Mouse (Mus musculus) layer of hippocampus, adult 18-20 months (tissue): ENCODE measurements around the gene Hoxc8. TPM values are rescaled to one million over a fixed set of nuclear protein-coding genes. Genes with fewer than 3 reads are reported as not detected.

Experiments
- DNase-seq, 2 experiments: peaks; one replicate each; pipeline ENCODE4 v3.0.0; 2022; ENCODE audit warnings: low spot score in 2 of 2
- long read RNA-seq: library from polyadenylated mRNA; stranded (forward); transcript quantifications from one replicate; pipeline ENCODE4 v2.0.0, GENCODE M21; 2021
- total RNA-seq, 2 experiments: library from RNA; stranded (reverse); gene quantifications; 2 replicates each; pipeline ENCODE4 v1.2.3; 2021

Hoxc8 gene
- total RNA-seq, result not detected
- long read RNA-seq, result 0 reads

DNA sequence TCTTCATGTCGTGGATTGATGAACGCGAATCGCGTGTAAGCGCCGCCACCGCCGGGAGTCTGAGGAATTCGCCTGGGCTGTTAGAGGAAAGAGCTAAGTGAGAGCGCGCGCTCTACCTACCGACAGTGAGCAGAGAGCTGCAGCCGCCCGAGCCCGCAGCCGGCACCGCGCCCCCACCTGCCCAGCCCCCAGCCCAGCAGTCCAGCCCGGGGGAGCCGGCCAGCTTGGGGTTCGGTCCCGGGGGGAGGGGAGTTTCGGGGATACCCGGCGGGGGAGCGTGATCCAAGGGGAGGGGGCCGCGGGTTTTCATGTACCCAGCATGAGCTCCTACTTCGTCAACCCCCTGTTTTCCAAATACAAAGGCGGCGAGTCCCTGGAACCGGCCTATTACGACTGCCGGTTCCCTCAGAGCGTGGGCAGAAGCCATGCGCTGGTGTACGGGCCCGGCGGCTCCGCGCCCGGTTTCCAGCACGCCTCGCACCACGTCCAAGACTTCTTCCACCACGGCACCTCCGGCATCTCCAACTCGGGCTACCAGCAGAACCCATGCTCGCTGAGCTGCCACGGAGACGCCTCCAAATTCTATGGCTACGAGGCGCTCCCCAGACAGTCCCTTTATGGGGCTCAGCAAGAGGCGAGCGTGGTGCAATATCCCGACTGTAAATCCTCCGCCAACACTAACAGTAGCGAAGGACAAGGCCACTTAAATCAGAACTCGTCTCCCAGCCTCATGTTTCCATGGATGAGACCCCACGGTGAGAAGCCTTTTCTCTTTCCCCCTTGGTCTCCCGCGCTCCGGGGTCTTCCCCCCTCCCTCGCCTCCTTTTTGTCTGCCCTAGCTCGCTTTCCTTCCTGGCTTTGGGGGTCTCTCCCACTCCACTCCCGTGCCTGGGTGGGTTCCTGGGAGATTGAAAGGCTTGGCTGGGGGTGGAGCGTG, at the start of gene Hoxc8:
TSS of gene Hoxc8 (plus strand) at position 147 of the 937 bp plus-strand sequence.
- DNase-seq, result no peak

DNA sequence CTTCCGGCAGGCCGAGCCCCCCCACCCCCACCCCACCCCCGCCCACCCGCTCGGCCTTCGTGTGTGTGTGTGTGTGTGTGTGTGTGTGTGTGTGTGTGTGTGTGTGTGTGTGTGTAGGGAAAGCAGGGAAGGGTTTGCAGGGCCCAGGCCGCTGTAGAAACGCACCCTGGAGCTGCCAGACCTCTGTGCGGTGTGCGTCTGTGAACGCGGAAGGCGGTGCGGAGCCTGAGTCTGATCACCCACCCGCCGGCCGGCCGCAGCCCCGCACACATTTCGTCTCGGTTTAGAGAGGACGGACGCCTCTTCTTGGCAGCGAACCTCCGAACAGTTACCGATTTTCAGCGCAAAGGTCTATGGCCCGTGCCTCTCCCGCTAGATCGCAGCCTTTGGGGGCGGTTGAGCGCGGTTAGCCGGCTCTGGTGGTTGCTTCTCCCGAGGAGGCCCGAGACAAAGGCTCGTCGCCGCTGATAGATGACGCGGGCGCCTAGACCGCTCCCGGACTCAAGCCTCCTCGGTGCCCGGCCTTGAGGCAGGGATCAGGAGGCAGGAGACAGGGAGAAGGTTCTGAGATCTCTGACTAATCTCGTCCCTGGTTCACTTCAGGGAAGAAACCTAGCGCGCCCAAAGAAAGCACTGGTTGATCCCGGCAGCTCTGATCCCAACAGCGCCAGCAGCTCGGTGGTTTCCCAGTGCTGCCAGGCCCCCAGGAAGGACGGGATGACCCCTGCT, 47.5 kb upstream of the Hoxc8 start:
- no peak for DNase-seq

DNA sequence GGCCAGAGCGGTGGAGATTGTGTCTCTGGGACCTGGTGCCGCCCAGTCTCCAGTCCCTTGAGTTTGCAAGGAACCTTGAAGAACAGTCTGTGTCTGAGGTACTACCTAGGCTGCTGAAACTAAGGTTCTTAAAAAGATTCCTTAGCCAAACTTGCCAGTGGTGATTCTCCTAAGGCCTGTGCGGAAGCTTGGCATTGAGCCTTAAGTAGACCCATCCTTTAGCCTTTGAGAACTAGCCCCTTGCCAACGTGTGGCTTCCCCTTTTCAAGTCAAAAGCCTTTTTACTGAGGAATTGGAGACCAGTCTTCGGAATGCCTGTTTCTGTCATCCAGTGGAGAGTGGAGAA, 47.0 kb upstream of the Hoxc8 start:
- no peak for DNase-seq

DNA sequence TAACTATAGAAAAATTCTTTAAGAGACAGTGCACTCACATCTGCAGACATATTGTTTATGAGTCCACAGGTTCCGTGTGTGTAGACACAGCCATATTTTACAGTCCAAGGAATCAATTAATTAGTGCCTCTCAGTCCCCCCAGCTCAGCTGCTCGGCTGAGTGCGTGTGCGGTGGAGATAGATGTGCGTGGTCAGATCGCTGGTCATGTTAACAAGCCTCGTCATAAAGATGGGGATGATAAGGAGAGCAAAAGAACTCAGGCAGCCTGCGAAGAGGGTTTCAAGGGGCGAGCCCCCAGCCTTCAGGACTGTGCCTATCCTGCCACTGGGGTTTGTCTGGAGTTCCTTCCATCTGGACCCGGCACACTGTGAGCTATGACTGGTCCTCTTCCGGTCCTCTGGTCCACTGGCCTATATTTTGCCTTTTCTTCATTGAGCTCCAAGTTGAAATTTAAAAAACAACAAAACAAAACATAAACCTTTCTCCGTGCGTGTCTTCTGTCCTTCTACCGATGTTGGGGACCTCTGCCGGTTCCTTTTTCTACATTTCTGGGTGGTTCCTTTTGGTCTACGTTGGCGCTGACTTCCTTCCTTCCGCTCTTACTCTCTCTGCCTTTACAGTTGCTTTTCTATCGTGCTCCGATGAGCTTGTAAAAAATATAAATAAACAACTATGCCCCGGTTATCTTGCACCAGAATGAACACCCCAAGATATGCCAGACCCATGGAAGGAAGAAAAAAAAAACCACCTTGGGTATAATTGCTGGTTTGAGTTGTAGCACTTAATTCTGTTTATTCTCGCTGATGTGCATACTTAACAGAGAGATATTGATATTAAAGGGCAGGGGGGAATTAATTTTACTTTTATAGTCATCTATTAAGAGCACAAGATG, 45.0 kb upstream of the Hoxc8 start:
- DNase-seq, result no peak

DNA sequence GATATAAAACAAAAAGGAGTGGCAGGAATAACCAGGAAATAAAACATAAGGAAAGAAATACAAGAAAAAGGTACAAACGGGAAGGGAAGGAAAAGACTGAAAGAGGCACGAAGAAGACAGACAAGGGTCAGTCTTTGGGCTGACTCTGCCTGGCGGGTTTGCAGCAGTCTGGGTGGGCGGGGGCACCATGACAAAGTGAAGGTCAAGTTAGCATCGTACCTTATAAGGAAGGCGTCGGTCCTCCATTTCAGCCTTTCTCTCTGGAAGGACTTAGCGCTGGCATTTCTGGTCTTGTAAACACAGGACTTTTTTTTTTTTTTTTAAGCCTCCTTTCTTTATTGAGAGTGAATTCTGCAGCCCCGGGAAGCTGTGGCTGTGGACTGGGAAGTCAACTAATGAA, 43.1 kb upstream of the Hoxc8 start:
- no peak for DNase-seq

DNA sequence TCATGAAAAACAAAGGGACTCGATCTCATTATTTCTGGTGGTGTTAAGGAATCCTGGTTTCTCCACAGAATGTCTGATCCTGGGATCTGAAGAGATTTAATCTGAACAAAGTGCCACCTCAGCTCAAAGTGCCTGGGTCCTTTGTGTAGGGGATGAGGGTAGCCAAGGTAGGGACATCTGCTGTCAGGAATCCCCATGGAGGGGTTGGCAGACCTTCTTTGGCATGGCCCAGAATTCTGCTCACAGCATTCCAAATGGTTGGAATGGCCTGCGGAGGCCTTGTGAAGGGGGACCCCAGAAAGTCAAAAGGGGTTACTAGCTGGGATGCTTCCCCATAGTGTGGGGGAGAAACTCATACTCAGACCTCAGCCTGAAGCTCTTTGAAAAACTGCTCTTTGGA, 41.6 kb upstream of the Hoxc8 start:
- no peak for DNase-seq

DNA sequence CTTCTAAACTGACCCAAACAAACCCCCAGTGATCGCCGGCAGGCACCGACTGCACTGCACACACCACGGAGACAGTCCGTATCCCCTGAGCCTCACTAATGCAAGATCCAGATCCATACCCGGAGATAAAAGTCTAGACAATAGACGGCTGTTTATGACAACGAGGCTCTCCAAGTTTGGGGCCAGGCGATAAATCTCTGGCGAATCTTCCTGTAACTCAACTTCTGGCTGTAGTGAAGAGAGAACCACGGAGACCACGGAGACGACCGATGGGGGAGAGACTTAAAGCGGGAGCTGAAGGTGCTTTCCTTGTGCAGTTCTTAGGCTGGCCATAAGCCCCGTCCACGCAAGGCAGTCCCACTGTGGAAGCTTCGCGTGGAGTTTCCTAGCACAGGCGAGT, 40.7 kb upstream of the Hoxc8 start:
- no peak for DNase-seq

DNA sequence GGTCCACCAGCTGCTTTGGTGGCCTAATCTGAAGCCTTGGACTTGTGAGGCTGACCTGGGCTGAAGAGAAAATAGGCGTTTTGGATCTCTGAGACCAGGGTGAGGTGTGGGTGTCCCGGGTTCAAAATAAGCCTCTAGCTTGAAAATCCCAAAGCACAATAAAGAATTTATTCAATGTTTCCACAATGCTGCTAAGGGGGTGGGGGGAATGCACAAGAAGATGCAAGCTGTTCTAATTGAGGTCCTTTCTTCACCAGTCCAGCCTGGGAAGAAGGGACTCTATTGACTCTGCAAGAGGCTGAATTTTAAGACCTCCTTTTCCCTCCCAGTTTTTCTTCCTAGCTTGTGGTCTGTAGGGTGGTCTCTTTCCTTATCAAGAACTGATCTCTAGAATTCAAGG, 39.5 kb upstream of the Hoxc8 start:
- DNase-seq, result no peak

DNA sequence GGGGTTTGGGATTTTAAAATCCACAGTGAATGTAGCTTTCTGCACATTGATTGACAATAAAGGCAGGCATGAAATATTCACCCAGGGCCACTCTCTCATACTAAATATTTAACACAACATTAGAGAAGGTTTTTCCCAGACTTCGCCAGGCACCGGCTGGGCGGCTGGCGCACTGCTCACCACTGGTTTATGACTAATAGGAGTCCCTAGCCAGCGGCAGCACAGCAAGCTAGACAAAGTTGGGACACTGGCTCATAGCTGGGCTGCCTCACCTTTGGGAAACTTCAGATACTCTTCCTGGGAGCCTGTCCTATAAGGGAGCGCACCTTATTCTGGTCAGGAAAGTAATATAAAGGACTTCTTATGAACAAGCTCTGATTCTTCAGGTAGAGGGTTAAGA, 36.8 kb upstream of the Hoxc8 start:
- DNase-seq, result no peak

DNA sequence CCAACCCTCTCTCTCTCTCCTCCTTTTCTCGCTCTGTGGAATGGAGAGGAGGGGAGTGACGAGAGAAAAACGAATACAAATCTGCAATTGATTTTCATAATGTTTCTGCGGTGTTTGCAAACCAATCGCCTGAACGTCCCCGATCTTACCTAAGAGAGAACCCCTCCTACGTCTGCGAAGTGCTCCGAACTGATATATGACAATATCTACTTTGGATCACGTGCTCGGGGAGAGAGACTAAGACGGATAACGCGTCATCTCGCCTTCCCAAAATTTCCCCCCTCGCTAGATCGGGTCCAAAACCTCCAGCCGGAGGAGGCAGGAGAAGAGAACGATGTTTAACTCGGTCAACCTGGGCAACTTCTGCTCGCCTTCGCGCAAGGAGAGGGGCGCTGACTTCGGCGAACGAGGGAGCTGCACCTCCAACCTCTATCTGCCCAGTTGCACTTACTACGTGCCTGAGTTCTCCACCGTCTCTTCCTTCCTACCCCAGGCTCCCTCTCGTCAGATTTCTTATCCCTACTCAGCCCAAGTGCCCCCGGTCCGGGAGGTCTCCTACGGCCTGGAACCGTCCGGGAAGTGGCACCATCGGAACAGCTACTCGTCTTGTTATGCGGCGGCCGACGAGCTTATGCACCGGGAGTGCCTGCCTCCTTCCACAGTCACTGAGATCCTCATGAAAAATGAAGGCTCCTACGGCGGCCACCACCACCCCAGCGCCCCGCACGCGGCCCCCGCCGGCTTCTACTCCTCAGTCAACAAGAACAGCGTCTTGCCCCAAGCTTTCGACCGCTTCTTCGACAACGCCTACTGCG, 36.0 kb upstream of the Hoxc8 start, which contains the start of gene Hoxc11:
TSS of gene Hoxc11 (plus strand) at position 236 of the 815 bp plus-strand sequence.
- no peak for DNase-seq

DNA sequence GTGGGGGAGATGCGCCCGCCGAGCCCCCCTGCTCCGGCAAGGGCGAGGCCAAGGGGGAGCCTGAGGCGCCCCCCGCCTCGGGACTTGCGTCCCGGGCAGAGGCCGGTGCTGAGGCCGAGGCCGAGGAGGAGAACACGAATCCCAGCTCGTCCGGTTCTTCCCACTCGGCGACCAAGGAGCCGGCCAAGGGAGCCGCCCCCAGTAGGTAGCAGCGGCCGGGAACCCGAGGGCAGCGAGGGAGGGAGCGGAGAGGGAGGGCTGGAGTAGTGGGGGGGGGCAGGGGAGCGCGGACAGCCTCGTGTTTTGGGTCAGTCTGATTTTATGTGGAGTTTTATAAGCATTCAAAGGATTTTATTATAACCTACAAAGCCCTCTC, 35.4 kb upstream of the Hoxc8 start:
- no peak for DNase-seq

DNA sequence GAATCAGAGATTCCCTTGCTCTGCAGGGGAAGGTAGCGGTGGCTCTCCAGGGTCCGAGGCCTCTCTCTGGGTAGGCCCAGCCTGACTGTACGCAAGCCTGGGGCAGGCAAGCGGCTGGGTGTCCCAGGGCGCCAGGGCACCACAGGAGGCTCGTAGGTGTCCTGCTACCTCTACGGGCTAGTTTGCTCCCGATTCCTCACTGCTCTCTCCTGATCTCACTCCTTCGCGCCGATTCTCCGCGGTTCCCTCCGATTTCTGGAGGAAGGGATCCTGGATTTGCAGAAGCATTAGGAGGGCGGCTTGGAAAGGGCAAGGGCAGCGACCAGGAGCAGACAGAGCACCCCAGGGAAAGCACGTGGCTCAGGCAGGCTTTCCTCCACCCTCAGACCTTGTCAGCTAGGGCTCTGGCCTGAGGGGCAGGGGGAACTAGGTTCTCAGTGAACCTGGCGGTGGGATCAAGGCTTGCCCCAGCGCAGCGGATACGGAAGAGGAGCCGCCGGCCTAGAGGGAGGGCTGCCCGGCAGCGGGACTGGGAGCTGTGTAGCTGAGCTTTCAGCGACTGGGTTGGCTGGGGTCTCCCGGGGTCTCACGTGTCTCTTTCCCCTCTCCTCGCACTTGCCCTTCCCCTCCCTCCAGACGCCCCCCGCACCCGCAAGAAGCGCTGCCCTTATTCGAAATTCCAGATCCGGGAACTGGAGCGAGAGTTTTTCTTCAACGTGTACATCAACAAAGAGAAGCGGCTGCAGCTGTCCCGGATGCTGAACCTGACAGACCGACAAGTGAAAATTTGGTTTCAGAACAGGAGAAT, 34.4 kb upstream of the Hoxc8 start:
- DNase-seq, result no peak

DNA sequence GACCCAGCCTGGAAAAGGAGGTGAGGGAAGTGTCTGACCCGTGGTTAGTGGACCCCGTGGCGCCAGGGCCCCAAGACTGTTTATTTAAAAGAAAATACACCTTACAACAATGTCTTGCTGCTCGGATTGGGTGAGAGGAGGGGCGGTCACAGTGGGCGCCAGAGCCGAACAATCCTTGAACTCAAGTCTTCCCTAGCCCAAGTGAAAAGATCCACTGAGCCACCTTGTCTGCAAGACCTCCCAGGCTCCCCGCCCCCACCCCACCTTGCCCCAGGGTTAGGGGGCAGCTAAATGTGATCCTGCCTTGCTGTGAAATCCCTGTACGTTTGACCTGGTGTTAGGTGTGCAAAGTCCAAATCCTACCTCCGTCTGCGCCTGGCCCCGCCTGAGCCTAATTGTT, 33.5 kb upstream of the Hoxc8 start:
- DNase-seq, result no peak

DNA sequence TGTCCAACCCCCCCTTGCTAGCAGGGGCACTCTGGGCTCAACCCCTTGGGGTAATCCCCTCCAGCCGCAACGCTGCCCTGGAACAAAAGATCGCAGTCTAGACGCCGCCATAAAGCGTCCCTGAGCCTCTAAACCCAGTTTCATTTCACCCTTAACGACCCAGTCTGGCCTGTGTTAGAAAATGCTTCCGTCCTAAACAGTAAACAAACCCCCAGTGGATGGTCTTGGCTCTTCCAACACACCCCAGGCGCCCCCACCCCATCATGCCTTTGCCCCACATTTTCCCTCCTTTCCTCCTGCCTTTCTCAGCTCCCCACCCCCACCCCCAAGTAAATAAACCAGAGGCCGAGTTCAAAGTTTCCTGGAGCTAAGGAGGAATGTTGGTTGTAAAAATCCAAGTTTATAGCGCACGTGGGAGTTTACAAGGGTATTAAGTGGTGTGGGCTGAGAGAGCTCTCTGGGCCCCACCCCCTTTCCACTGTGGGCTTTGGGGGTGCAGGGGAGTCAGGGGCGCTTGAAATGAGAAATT, 30.7 kb upstream of the Hoxc8 start:
- no peak for DNase-seq

DNA sequence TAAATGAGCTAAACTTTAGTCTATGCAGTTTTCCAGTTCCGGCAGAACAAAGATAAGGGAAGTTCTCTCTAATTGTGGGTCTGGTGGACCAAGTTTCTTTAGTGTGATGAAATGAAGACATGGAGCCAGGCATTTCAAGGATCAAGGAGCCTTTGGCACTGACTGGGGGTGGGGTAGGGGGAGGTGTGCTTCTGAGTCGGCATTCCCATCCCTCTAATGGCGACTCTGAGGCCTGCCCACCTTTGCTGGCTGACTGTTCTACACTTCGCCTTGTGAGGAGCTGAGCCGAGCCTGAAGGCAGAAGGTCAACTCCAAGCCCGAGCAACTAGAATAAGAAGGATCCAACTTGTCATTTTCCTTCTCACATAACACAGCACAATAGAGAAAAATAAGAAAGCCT, 28.7 kb upstream of the Hoxc8 start:
- DNase-seq, result no peak

DNA sequence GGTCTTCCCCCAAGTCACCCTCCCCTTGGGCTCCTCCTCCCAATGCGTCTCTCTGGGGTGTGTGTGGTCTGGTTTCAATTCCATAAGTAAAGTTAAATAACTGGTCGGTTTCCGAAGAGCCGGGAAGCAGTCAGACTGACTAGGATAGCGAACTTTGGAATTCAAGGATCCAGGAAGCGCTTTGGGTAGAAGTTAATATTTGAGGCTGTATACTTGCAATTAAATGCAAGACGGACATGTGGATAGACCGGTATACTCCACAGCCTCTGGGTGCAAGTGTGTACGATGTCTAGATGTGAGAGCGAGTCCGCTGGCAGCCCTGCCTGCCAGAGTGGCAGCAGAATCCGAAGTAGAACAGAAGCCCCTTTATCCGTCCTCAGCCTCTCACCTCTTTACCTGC, 27.9 kb upstream of the Hoxc8 start:
- no peak for DNase-seq

DNA sequence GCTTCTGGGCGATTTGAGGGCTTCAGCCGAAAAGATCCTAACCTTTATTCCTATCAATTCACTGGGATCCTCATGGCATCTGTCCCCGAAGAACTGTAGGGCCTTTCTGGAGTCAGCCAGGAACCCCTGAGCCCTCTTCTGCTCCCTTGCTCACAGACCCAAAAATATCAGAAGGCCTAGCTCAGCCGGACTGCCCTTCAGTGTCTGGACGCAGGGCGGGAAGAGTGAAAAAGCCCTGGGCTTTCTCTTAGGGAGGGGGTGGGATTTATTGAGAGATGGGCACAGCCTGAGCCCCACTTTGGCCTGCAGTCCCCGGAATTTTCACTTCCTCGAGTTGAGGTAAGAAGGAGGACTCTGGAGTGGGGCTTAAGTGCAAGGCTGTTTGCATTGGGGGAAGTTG, 27.1 kb upstream of the Hoxc8 start:
- DNase-seq, result no peak

DNA sequence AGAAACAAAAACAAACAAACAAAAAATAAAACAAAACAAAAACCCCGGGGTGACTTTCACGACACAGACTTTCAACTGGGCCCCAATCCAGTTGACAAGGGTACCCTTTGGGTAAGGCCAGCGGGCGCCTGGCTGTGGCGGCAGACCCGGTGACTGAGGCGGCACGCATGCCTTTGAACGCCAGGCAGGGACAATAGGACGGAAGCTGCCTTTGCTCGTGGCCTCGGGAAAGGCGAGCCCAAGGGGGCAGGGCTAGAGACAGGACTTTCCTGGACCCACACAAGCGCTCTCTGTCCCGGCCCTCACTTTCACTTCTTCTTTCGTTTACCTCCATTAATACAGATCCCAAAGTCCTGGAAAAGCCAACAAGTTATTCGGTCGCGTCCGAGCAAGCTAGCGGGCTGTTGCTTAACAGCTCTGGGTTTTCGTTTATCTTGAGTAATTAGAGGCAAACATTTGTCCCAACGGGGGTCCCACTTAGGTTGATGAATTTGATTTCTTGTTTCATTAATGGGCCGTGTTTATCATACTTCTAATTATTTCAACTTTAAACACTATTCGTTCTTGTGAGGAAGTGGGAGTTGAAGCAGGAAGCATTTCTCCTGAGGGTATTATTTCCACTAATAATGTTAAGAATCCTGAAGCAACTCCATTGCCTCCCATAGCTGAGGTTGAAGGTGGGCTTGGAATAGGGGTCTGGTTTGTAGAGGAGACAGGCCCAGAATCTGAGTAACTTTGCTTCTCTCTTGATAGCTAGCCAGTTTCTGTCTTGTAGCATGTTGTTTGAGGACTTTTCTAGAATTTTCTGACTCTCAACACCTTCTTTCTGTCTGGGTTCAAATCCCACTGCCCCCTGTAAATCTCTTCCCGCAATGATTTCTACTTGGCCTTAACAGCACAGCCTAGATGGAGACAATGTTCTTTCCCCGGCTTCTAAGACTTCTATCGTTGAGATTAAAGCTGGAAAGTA, 26.5 kb upstream of the Hoxc8 start:
- DNase-seq, result no peak
